Mouse (Mus musculus) T-cell, adult 2 months (primary cell): ENCODE results near the gene Atp5e.

ENCODE experiments used
- DNase-seq: peaks from one replicate; pipeline ENCODE4 v3.0.0; 2022; ENCODE audit warnings: low spot score

Atp5e gene

GRCm38 (mm10) chr2:174446905-174447304 lies 17.0 kb downstream of the Atp5e start:
- no peak for DNase-seq

- no peak for DNase-seq
Measured at GRCm38 (mm10) chr2:174446492-174446891, 17.4 kb downstream of the Atp5e start.

GRCm38 (mm10) chr2:174445018-174445417 lies 18.9 kb downstream of the Atp5e start:
- no peak for DNase-seq

- DNase-seq = no peak
Measured at GRCm38 (mm10) chr2:174444359-174444758, 19.5 kb downstream of the Atp5e start.

- DNase-seq = no peak
Measured at GRCm38 (mm10) chr2:174443046-174443445, 20.9 kb downstream of the Atp5e start.

GRCm38 (mm10) chr2:174442460-174442859 lies 21.4 kb downstream of the Atp5e start:
- DNase-seq = no peak

- DNase-seq = no peak
Measured at GRCm38 (mm10) chr2:174441898-174442297, 22.0 kb downstream of the Atp5e start.

- no peak for DNase-seq
Measured at GRCm38 (mm10) chr2:174439961-174440360, 23.9 kb downstream of the Atp5e start.

- no peak for DNase-seq
Measured at GRCm38 (mm10) chr2:174439450-174439838, 24.5 kb downstream of the Atp5e start.

GRCm38 (mm10) chr2:174438737-174439449 lies 25.0 kb downstream of the Atp5e start, which contains the start of gene Ctsz:
TSS of gene Ctsz (minus strand) at chr2:174439039.
- DNase-seq = peak; percentile 51

- no peak for DNase-seq
Measured at GRCm38 (mm10) chr2:174438181-174438580, 25.7 kb downstream of the Atp5e start.

GRCm38 (mm10) chr2:174437697-174437982 lies 26.3 kb downstream of the Atp5e start:
- DNase-seq = no peak

GRCm38 (mm10) chr2:174436916-174437696 lies 26.8 kb downstream of the Atp5e start:
- no peak for DNase-seq

GRCm38 (mm10) chr2:174436076-174436701 lies 27.7 kb downstream of the Atp5e start:
- DNase-seq = no peak

GRCm38 (mm10) chr2:174434943-174435342 lies 29.0 kb downstream of the Atp5e start:
- no peak for DNase-seq

GRCm38 (mm10) chr2:174428996-174429591 lies 34.8 kb downstream of the Atp5e start:
- no peak for DNase-seq

GRCm38 (mm10) chr2:174428076-174428835 lies 35.6 kb downstream of the Atp5e start:
- no peak for DNase-seq

GRCm38 (mm10) chr2:174426856-174427255 lies 37.0 kb downstream of the Atp5e start:
- DNase-seq = no peak

- DNase-seq = no peak
Measured at GRCm38 (mm10) chr2:174424301-174425085, 39.4 kb downstream of the Atp5e start.

GRCm38 (mm10) chr2:174421107-174421506 lies 42.8 kb downstream of the Atp5e start:
- DNase-seq = no peak

GRCm38 (mm10) chr2:174415731-174416310 lies 48.1 kb downstream of the Atp5e start, which contains the start of gene Nelfcd:
TSS of gene Nelfcd (plus strand) at chr2:174415804.
- DNase-seq = peak; percentile 94
